Comparison of ENCODE assay signal across 13 mouse cellular contexts in genomic region chr9:73302156-73302918, GRCm38 (mm10).
DNase-seq lines count a peak whose midpoint lies in the region; ATAC-seq and TF ChIP-seq lines count a peak whose summit lies in the region.
"Had no signal": no experiment of that assay in that cellular context is flagged by ENCODE, and none has a peak within 500 bp of the region (broad histone marks: within the 10 kb centered on the region; RNA-seq: fewer than 3 reads in every experiment).

No protein-coding gene starts in this region.

- 0 out of 2 replicates have a peak, but pooled peaks have one; percentile 22 for TF ChIP-seq CTCF in forebrain, postnatal 0 days (IDR thresholded peaks at IDR 0.05; ENCODE audit: low read depth)

- no peak for DNase-seq in forebrain, postnatal 0 days
- DNase-seq in thymus, postnatal 4 days, result peak; percentile 17
- no peak for DNase-seq in thymus, postnatal 10 days (ENCODE audit: low spot score in 2 of 2)
- DNase-seq in embryonic facial prominence, embryonic 14.5 days (ENCODE audit: low spot score), result peak; percentile 22
- no peak for DNase-seq in right cerebral cortex, adult 18-20 months
- no peak for DNase-seq in gastrocnemius, postnatal 4 days (ENCODE audit: low spot score in 2 of 2)
- DNase-seq: adrenal gland, postnatal 36 days; heart, adult 11 months had no signal

- H3K4me3 ChIP-seq in forebrain, postnatal 0 days (ENCODE audit: low read depth, low read length), result no peak overlapping the region
- H3K4me3 ChIP-seq in forebrain, embryonic 15.5 days, result no peak overlapping the region
- no peak overlapping the region for H3K4me3 ChIP-seq in embryonic facial prominence, embryonic 14.5 days (ENCODE audit: low read depth, low read length)
- no peak overlapping the region for H3K4me3 ChIP-seq in forebrain, embryonic 12.5 days (replicated peaks)
- H3K4me3 ChIP-seq: erythroblast, embryonic 14.5 days; left cerebral cortex, adult 2 months; stomach, embryonic 15.5 days had no signal

- H3K9ac ChIP-seq in forebrain, postnatal 0 days, result no peak overlapping the region
- H3K9ac ChIP-seq in forebrain, embryonic 15.5 days (replicated peaks), result no peak overlapping the region
- no peak overlapping the region for H3K9ac ChIP-seq in embryonic facial prominence, embryonic 14.5 days (ENCODE audit: low read depth, low read length)
- H3K9ac ChIP-seq in forebrain, embryonic 12.5 days, result no peak overlapping the region
- H3K9ac ChIP-seq: stomach, embryonic 15.5 days had no signal

- H3K27ac ChIP-seq in forebrain, postnatal 0 days (ENCODE audit: low read depth, low read length), result no peak overlapping the region
- no peak overlapping the region for H3K27ac ChIP-seq in forebrain, embryonic 15.5 days (replicated peaks)
- no peak overlapping the region for H3K27ac ChIP-seq in embryonic facial prominence, embryonic 14.5 days (replicated peaks; ENCODE audit: low read depth, low read length)
- no peak overlapping the region for H3K27ac ChIP-seq in forebrain, embryonic 12.5 days
- H3K27ac ChIP-seq: left cerebral cortex, adult 2 months; stomach, embryonic 15.5 days had no signal

- no peaks in the 10 kb centered on the region for H3K27me3 ChIP-seq in forebrain, postnatal 0 days (ENCODE audit: insufficient read depth, low read length)
- H3K27me3 ChIP-seq in forebrain, embryonic 15.5 days, result no peaks in the 10 kb centered on the region
- no peaks in the 10 kb centered on the region for H3K27me3 ChIP-seq in embryonic facial prominence, embryonic 14.5 days (replicated peaks; ENCODE audit: control insufficient read depth, insufficient read depth, low read length)
- H3K27me3 ChIP-seq in forebrain, embryonic 12.5 days, result no peaks in the 10 kb centered on the region
- H3K27me3 ChIP-seq: stomach, embryonic 15.5 days had no signal

- no peaks in the 10 kb centered on the region for H3K4me1 ChIP-seq in forebrain, postnatal 0 days (ENCODE audit: insufficient read depth)
- H3K4me1 ChIP-seq in forebrain, embryonic 15.5 days, result no peaks in the 10 kb centered on the region
- H3K4me1 ChIP-seq in embryonic facial prominence, embryonic 14.5 days (ENCODE audit: control insufficient read depth, insufficient read depth, low read length), result no peaks in the 10 kb centered on the region
- H3K4me1 ChIP-seq in forebrain, embryonic 12.5 days, result no peaks in the 10 kb centered on the region
- H3K4me1 ChIP-seq: stomach, embryonic 15.5 days had no signal

- no peak for ATAC-seq in forebrain, postnatal 0 days
- no peak for ATAC-seq in forebrain, embryonic 15.5 days (replicated peaks)
- ATAC-seq in embryonic facial prominence, embryonic 14.5 days (ENCODE audit: low read depth), result no peak
- ATAC-seq in forebrain, embryonic 12.5 days (ENCODE audit: low FRiP score), result no peak

- no peaks in the 10 kb centered on the region for H3K36me3 ChIP-seq in forebrain, postnatal 0 days (ENCODE audit: insufficient read depth)
- H3K36me3 ChIP-seq in forebrain, embryonic 15.5 days, result no peaks in the 10 kb centered on the region
- H3K36me3 ChIP-seq in embryonic facial prominence, embryonic 14.5 days (ENCODE audit: control insufficient read depth, insufficient read depth, low read length), result no peaks in the 10 kb centered on the region
- no peaks in the 10 kb centered on the region for H3K36me3 ChIP-seq in forebrain, embryonic 12.5 days (replicated peaks)
- H3K36me3 ChIP-seq: stomach, embryonic 15.5 days had no signal

- WGBS in forebrain, postnatal 0 days, result 88% methylated on average over 5 of the region's 5 CpGs
- 87% methylated on average over 5 of the region's 5 CpGs for WGBS in forebrain, embryonic 15.5 days
- WGBS in embryonic facial prominence, embryonic 14.5 days, result 85% methylated on average over 5 of the region's 5 CpGs
- 88% methylated on average over 5 of the region's 5 CpGs for WGBS in forebrain, embryonic 12.5 days

- H3K9me3 ChIP-seq in forebrain, postnatal 0 days (ENCODE audit: low read length), result no peaks in the 10 kb centered on the region
- no peaks in the 10 kb centered on the region for H3K9me3 ChIP-seq in forebrain, embryonic 15.5 days
- H3K9me3 ChIP-seq in embryonic facial prominence, embryonic 14.5 days (ENCODE audit: control insufficient read depth, low read length), result no peaks in the 10 kb centered on the region
- no peaks in the 10 kb centered on the region for H3K9me3 ChIP-seq in forebrain, embryonic 12.5 days
- H3K9me3 ChIP-seq: stomach, embryonic 15.5 days had no signal

- H3K4me2 ChIP-seq in forebrain, postnatal 0 days (ENCODE audit: low read depth), result no peak overlapping the region
- no peak overlapping the region for H3K4me2 ChIP-seq in forebrain, embryonic 15.5 days (replicated peaks)
- H3K4me2 ChIP-seq in embryonic facial prominence, embryonic 14.5 days (ENCODE audit: low read depth, low read length), result no peak overlapping the region
- no peak overlapping the region for H3K4me2 ChIP-seq in forebrain, embryonic 12.5 days
- H3K4me2 ChIP-seq: stomach, embryonic 15.5 days had no signal

Comparison
In these comparisons a context has a peak if more than half of its experiments do, and no peak if none do; other contexts are left out.
1. DNase-seq: peak in thymus, postnatal 4 days (single experiment) and embryonic facial prominence, embryonic 14.5 days (single experiment); none in forebrain, postnatal 0 days (single experiment), thymus, postnatal 10 days (0 of 2), right cerebral cortex, adult 18-20 months (single experiment) and gastrocnemius, postnatal 4 days (0 of 2).